Mouse (Mus musculus) small intestine, adult 2 months (tissue): ENCODE measurements around the gene Atxn10. TPM values are rescaled to one million over a fixed set of nuclear protein-coding genes. Genes with fewer than 3 reads are reported as not detected.

ENCODE experiments used
- H3K27ac ChIP-seq: fragments of 200-500 bp; 2 replicates; pipeline ENCODE4 v1.5.1; 2012; ENCODE audit warnings: low read depth, low read length, control low read depth, inconsistent platforms; ENCODE audit not compliant: insufficient read depth
- H3K27me3 ChIP-seq: fragments of 200-500 bp; 2 replicates; pipeline ENCODE4 v1.6.1; 2012; ENCODE audit warnings: mild to moderate bottlenecking, moderate library complexity, low read length, inconsistent platforms; ENCODE audit not compliant: control insufficient read depth, insufficient read depth
- H3K36me3 ChIP-seq: fragments of 200-500 bp; 2 replicates; pipeline ENCODE4 v1.6.1; 2012; ENCODE audit warnings: mild to moderate bottlenecking, low read length, control low read depth, inconsistent platforms; ENCODE audit not compliant: control insufficient read depth, insufficient read depth
- H3K4me1 ChIP-seq: fragments of 200-500 bp; 2 replicates; pipeline ENCODE4 v1.6.1; 2012; ENCODE audit warnings: low read length, inconsistent platforms, mixed read lengths; ENCODE audit not compliant: control insufficient read depth, insufficient read depth, insufficient read length
- H3K4me3 ChIP-seq: fragments of 200-500 bp; 2 replicates; pipeline ENCODE4 v1.5.1; 2012; ENCODE audit warnings: low read depth, mild to moderate bottlenecking, control low read depth, inconsistent platforms, low read length, moderate library complexity
- CTCF ChIP-seq: fragments of 200-500 bp; IDR thresholded peaks from 2 replicates; pipeline ENCODE4 v1.5.1; 2012; ENCODE audit warnings: low read depth, mild to moderate bottlenecking, control low read depth, inconsistent platforms, low read length, moderate library complexity, mixed read lengths; ENCODE audit not compliant: insufficient replicate concordance, insufficient read length; ENCODE audit errors: extremely low read depth
- POLR2A ChIP-seq: fragments of 200-500 bp; IDR thresholded peaks from 2 replicates; pipeline ENCODE4 v1.6.1; 2012; ENCODE audit warnings: low read depth, mild to moderate bottlenecking, control low read depth, inconsistent platforms, low read length, moderate library complexity
- WGBS: fragments of 180-500 bp; shearing (Covaris S2); methylation state at CpG from one replicate; pipeline ENCODE4 v1.1.7; 2018; 5-methylcytosine and 5-hydroxymethylcytosine counted together
- polyA plus RNA-seq: library from polyadenylated mRNA; depleted of rRNA; stranded (reverse); fragments of >200 nt; gene quantifications from 2 replicates; pipeline ENCODE4 v1.2.3, GENCODE M21; 2012

Atxn10 gene
- polyA plus RNA-seq, 1 experiment, result 14.5 TPM

DNA sequence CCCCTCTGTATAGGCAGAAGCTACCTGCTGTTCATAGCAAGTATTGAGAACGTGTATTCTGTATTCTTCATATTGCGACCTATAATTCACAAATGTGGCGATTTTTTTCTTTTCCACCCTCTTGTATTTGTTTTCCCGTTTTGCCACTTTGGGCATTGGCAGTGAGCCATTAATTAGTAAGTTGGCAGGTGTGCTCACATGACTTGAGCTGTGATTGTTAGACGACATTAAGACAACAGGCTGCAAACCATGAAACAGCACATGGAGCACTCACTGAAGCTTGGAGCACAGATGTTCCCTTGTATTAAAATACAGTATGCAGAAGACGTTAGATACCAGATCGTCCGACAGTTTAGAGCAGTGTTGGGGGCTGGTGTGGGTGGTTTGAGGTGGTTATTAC lies 120.8 kb downstream of the Atxn10 start:
- WGBS, result 57% methylated on average over 8 of the region's 8 CpGs
- Histone ChIP-seq H3K4me1 (no peaks in the 10 kb centered on the region), H3K36me3 (no peaks in the 10 kb centered on the region), H3K27ac (no peak overlapping the region), H3K4me3 (no peak overlapping the region), H3K27me3 (no peaks in the 10 kb centered on the region)
- TF ChIP-seq POLR2A, result no peak
- no peak for TF ChIP-seq CTCF

DNA sequence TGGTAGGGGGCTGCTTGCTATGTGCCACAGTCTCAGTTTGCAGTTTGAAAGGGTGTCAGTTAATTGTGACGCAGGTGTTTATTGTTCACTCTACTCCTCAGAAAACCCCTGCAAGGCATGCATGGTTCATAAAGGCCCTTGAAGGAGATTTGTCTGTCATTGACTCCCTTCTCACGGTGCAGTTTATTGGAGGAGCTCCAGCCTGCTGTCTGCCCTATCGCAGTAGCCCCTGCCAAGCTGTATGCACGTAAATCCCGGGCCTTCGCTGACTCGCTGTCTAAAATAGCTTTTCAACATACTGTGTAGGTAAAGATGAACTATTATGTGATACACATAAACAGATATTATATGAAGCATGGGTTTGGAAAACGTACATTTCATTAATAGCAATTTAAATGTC lies 121.8 kb downstream of the Atxn10 start:
- Histone ChIP-seq H3K4me1 (no peaks in the 10 kb centered on the region), H3K27ac (no peak overlapping the region), H3K36me3 (no peaks in the 10 kb centered on the region), H3K4me3 (no peak overlapping the region), H3K27me3 (no peaks in the 10 kb centered on the region)
- TF ChIP-seq POLR2A, result no peak
- no peak for TF ChIP-seq CTCF
- WGBS, result 92% methylated on average over 8 of the region's 8 CpGs

DNA sequence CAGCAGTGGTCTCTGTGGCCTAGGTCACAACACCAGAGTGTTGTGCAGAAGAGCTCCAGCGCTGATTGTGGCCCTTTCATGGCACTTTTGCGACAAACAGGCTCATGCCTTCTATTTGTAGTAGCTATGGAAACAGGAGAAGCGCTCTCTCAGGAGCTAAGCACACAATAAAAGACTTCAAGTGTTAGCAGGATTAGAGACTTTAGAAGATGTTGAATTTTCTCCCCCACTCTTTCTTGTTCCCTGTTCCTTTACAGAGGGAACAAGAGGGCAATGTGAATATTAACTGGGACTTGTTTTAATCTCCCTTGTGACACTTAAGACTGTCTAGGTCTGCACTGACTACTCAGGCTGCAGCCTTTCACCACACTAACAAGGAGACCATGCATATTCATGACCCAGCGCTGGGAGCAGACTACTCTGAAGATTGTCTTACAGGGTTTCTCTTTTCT lies 122.6 kb downstream of the Atxn10 start:
- Histone ChIP-seq H3K4me1 (no peaks in the 10 kb centered on the region), H3K4me3 (no peak overlapping the region), H3K27me3 (no peaks in the 10 kb centered on the region), H3K36me3 (no peaks in the 10 kb centered on the region), H3K27ac (no peak overlapping the region)
- TF ChIP-seq CTCF, result no peak
- no peak for TF ChIP-seq POLR2A
- WGBS, result 79% methylated on average over 4 of the region's 4 CpGs

DNA sequence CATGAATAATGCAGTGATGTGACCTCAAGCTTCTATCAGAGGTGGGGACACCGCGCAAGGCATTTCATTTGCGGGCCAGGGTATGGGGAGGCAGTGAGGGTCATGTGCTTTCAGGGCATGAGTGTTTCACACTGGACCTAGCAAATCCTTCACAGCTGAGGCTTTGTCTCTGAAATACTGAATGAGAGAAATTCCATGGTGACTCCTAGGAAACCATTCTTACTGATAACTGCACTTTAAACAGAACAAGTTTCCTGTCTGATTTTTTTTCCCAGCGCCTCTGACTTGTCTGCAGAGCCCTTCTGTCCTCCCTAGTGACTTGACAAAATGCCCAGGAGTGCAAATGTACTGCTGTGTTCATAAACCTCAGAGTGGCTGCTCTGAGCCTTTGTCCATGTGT lies 125.5 kb downstream of the Atxn10 start:
- Histone ChIP-seq H3K27me3 (no peaks in the 10 kb centered on the region), H3K4me3 (no peak overlapping the region), H3K4me1 (no peaks in the 10 kb centered on the region), H3K27ac (no peak overlapping the region), H3K36me3 (no peaks in the 10 kb centered on the region)
- TF ChIP-seq CTCF (no peak), POLR2A (no peak)
- 87% methylated on average over 4 of the region's 4 CpGs for WGBS

DNA sequence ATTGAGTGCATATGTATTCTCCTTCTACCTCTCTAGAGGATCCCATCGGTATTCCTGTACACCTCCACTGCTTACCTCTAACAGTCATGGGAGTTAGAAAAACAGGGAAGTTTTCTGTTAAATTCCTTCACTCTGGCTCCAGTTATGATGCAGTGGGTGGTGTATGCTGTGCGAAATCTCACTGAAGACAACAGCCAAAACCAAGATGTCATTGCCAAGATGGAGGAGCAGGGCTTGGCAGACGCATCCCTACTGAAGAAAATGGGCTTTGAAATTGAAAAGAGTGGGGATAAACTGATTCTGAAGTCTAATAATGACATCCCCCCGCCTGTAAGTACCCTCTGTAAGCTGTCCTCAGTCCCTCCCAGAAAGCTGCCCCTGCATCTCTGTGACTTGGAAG lies 126.1 kb downstream of the Atxn10 start:
- H3K27ac ChIP-seq, result no peak overlapping the region
- no peak overlapping the region for H3K4me3 ChIP-seq
- H3K36me3 ChIP-seq, result no peaks in the 10 kb centered on the region
- no peaks in the 10 kb centered on the region for H3K27me3 ChIP-seq
- 88% methylated on average over 4 of the region's 4 CpGs for WGBS
- TF ChIP-seq POLR2A (no peak), CTCF (no peak)
- no peaks in the 10 kb centered on the region for H3K4me1 ChIP-seq

DNA sequence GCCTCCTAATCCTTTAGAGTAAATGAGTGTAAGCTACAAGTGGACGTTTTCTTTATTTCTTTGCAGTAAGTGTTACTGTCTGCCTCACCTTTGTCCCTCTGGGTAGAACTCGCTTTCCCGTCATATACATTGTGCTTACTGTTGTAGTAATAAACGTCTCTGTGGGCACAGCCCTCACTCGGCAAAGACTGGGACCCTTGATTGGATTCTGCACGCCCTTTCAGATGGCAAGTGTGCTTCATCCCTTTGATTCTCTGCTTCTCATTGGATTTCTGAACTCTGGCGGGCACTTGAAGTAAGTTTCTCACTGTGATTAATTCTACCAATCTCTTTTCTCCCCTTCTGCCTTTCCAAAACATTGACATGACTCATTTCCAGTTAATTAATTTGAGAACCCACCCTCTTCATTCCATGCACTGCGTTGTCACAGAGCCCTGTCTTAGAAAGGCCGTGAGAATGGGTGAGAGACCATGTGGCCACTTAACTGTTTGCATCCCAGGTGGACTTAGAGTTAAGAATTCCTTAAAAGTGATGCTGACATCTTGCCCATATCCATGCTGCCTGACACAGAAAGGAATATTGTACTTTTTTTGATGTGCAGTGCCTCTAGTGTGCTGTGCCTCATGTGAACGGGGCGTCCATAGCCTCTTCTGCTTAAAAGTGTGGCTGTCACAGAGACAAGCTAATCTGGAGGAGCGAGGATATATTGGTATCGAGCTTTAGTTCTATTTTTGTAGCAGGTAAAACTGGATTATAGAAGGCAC lies 127.2 kb downstream of the Atxn10 start:
- TF ChIP-seq POLR2A (no peak), CTCF (no peak)
- no peaks in the 10 kb centered on the region for H3K36me3 ChIP-seq
- H3K27me3 ChIP-seq, result no peaks in the 10 kb centered on the region
- 89% methylated on average over 13 of the region's 13 CpGs for WGBS
- no peaks in the 10 kb centered on the region for H3K4me1 ChIP-seq
- H3K27ac ChIP-seq, result no peak overlapping the region
- H3K4me3 ChIP-seq, result no peak overlapping the region

DNA sequence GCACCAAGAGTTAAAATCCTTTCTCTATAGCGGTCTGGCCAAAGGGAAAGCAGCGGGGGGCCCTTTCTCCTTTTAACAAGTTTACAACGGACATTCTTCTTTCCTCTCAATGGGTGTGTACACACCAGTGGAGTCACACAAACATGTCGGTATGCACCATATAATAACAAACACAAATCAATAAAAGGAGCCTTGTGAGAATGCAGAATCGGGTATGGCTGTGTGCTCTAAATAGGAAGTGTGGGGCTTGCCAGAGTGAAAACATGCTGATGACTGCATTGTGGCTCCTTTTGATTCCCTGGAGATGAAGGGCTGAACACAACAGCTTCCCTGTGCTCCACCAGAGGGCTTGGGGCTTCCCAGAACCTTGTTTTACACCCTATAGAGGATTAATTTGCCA lies 128.1 kb downstream of the Atxn10 start:
- WGBS, result 69% methylated on average over 5 of the region's 5 CpGs
- H3K36me3 ChIP-seq, result no peaks in the 10 kb centered on the region
- no peak overlapping the region for H3K4me3 ChIP-seq
- no peak overlapping the region for H3K27ac ChIP-seq
- H3K27me3 ChIP-seq, result no peaks in the 10 kb centered on the region
- no peaks in the 10 kb centered on the region for H3K4me1 ChIP-seq
- TF ChIP-seq CTCF (no peak), POLR2A (no peak)
